Mouse (Mus musculus) adipose tissue, adult 10 weeks (tissue): Measurements from ENCODE around the gene Adgrg1. TPM values are rescaled to one million over a fixed set of nuclear protein-coding genes. Genes with fewer than 3 reads are reported as not detected.

Source experiments
- polyA plus RNA-seq: library from polyadenylated mRNA; stranded (reverse); fragments of 350-450 nt; fragmentation: Illumina TruSeq; extraction: RNeasy Lipid Tissue Mini Kit (QIAGEN cat#74804); gene quantifications from one replicate; pipeline ENCODE4 v1.2.3, GENCODE M21; 2014; ENCODE audit warnings: low read depth, low replicate concordance

Adgrg1 gene
- 151 TPM for polyA plus RNA-seq

GRCm38 (mm10) chr8:94974467-94975165 is at the start of gene Adgrg1:
TSS of gene Adgrg1 (plus strand) at chr8:94974751.

GRCm38 (mm10) chr8:95017451-95017850 is 42.9 kb downstream of the Adgrg1 start, which contains the start of gene Adgrg3:
TSS of gene Adgrg3 (plus strand) at chr8:95017692.

DNA sequence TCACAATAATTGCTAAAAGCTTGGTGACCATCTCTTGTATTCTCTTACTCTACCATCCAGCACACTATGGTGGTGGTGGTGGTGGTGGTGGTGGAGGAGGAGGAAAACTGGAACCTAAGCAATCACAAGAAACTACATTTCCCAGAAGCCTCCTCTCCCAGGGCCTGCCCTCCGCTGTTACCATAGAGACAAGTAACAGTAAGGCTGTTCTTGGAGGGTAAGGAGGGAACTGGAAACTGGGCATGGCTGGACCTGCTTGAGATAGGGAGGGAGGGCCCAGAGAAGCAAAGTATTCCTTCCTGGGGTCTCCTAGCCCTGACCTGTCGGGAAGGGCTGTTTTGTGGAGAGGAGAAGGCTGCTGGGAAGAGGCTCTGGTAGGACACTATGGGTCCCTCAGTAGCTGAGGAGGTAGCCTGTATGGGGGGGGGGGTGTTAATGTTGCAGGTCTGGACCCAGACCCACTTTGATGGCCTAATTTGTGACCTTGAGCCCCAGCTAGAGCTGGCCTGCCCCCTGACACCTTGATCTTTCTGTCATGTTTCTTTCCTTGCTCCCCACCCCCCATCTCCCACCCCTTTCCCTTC is 80.5 kb downstream of the Adgrg1 start, which contains the start of gene Drc7:
Gene Drc7 (plus strand): TSS at position 177 of the 584 bp plus-strand sequence.

Other genes with a start within 250 kb of the Adgrg1 start
- 1.3 TPM for gene Ccl22, start 229.2 kb upstream of the Adgrg1 start, polyA plus RNA-seq
- 27.2 TPM for gene Cx3cl1, start 202.7 kb upstream of the Adgrg1 start, polyA plus RNA-seq
- 5.1 TPM for gene Ccl17, start 164.3 kb upstream of the Adgrg1 start, polyA plus RNA-seq
- 75.3 TPM for gene Coq9, start 136.4 kb upstream of the Adgrg1 start, polyA plus RNA-seq
- gene Ciapin1, start 136.4 kb upstream of the Adgrg1 start, polyA plus RNA-seq: 24.9 TPM
- gene Polr2c, start 117.3 kb upstream of the Adgrg1 start, polyA plus RNA-seq: 44.7 TPM
- 10.0 TPM for gene Dok4, start 98.4 kb upstream of the Adgrg1 start, polyA plus RNA-seq
- gene Ccdc102a, start 56.7 kb upstream of the Adgrg1 start, polyA plus RNA-seq: 7.3 TPM
- 0.36 TPM for gene Adgrg5, start 51.1 kb upstream of the Adgrg1 start, polyA plus RNA-seq
- gene Adgrg3, start 42.9 kb downstream of the Adgrg1 start, polyA plus RNA-seq: 4.0 TPM
- 3.5 TPM for gene Drc7, start 80.4 kb downstream of the Adgrg1 start, polyA plus RNA-seq
- 12.2 TPM for gene Katnb1, start 106.4 kb downstream of the Adgrg1 start, polyA plus RNA-seq
- 30.2 TPM for gene Kifc3, start 228.1 kb downstream of the Adgrg1 start, polyA plus RNA-seq